Mouse (Mus musculus) G1E (cell line): ENCODE measurements around the gene Ube3b. TPM values are rescaled to one million over a fixed set of nuclear protein-coding genes. Genes with fewer than 3 reads are reported as not detected.

Experiments used
- ATAC-seq: 2 replicates; pipeline ENCODE4 v1.8.0; 2016; ENCODE audit warnings: mild to moderate bottlenecking; ENCODE audit not compliant: insufficient number of reproducible peaks, poor library complexity, low FRiP score, severe bottlenecking; ENCODE audit errors: extremely low read depth
- DNase-seq: peaks from one replicate; pipeline ENCODE4 v3.0.0; 2012; ENCODE audit warnings: low spot score
- H3K27me3 ChIP-seq: 2 replicates; pipeline ENCODE4 v1.6.1; 2012; ENCODE audit warnings: mild to moderate bottlenecking, low read length, inconsistent platforms; ENCODE audit not compliant: insufficient read depth
- H3K36me3 ChIP-seq: replicated peaks from 2 replicates; pipeline ENCODE3; 2012; ENCODE audit warnings: mild to moderate bottlenecking, inconsistent platforms
- H3K4me1 ChIP-seq: 2 replicates; pipeline ENCODE4 v1.6.1; 2012; ENCODE audit warnings: low read depth, low read length, inconsistent platforms, mixed read lengths; ENCODE audit not compliant: insufficient read depth
- H3K4me3 ChIP-seq: 2 replicates; pipeline ENCODE4 v1.5.1; 2012; ENCODE audit warnings: low read depth, mild to moderate bottlenecking, inconsistent platforms, low read length, moderate library complexity, mixed read lengths
- H3K9me3 ChIP-seq: replicated peaks from 2 replicates; pipeline ENCODE4 v1.6.1; 2012; ENCODE audit warnings: inconsistent platforms
- CTCF ChIP-seq: IDR thresholded peaks from 2 replicates; pipeline ENCODE4 v1.5.1; 2012; ENCODE audit warnings: low read depth, low read length, inconsistent platforms, mixed read lengths
- GATA1 ChIP-seq: IDR thresholded peaks from 2 replicates; pipeline ENCODE4 v1.6.1; 2012; ENCODE audit warnings: borderline replicate concordance, low read length, inconsistent platforms, mixed read lengths
- GATA2 ChIP-seq: IDR thresholded peaks from 2 replicates; pipeline ENCODE4 v1.6.1; 2012; ENCODE audit warnings: low read depth, low read length, inconsistent platforms, borderline replicate concordance
- POLR2AphosphoS5 ChIP-seq: IDR thresholded peaks from 2 replicates; pipeline ENCODE4 v1.6.1; 2012; ENCODE audit warnings: low read depth, low read length, inconsistent platforms; ENCODE audit not compliant: insufficient replicate concordance
- TAL1 ChIP-seq: conservative IDR thresholded peaks from 2 replicates; pipeline ENCODE4 v1.6.1; 2012; ENCODE audit warnings: low read depth, low read length, inconsistent platforms, mixed read lengths
- polyA plus RNA-seq: library from polyadenylated mRNA; stranded (reverse); fragments of >175 nt; gene quantifications from 2 replicates; pipeline ENCODE4 v1.2.3, GENCODE M21; 2012
- total RNA-seq, 2 experiments: library from RNA; stranded (forward) in 1 of 2; stranded (reverse) in 1 of 2; fragments of 200-1000 nt in 1 of 2; fragments of >200 nt in 1 of 2; fragmentation: Nextera tagmentation in 1 of 2; gene quantifications; 2 replicates each; pipeline ENCODE4 v1.2.3; 2014 to 2017

The Ube3b gene
- total and polyA plus RNA-seq, 3 experiments: 20.9 to 65.0 (median 51.3) TPM

DNA sequence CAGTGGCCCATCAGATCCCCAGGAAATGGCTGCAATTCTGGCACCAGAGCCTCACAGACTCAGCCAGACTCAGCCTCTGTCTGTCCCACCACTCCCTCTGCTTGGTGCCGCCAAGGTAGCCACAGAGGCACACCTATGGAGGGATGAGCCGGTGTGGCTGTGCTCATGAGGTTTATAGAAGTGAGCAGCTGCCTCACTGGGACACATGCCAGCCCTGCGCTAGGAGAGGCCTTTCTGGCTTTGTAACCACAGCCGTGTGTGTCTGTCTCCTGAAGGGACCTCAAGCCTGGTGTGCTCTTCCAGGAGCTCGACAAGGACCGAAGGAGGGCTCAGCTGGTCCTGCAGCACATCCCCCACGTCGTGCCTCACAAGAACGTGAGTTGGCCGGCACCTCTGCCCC, 26.9 kb downstream of the Ube3b start:
- ATAC-seq: no peak
- DNase-seq: no peak
- TF ChIP-seq POLR2AphosphoS5 (no peak), GATA1 (no peak), TAL1 (no peak), CTCF (no peak), GATA2 (no peak)
- Histone ChIP-seq H3K36me3 (peaks cover 100% of the 10 kb centered on the region), H3K27me3 (no peaks in the 10 kb centered on the region), H3K9me3 (no peaks in the 10 kb centered on the region), H3K4me3 (no peak overlapping the region), H3K4me1 (no peaks in the 10 kb centered on the region)

- H3K36me3 ChIP-seq: peaks cover 100% of the 10 kb centered on the region
- no peaks in the 10 kb centered on the region for H3K27me3 ChIP-seq
- TF ChIP-seq POLR2AphosphoS5: no peak
- no peak for TF ChIP-seq GATA1
- no peak for TF ChIP-seq GATA2
- TF ChIP-seq TAL1: no peak
- TF ChIP-seq CTCF: no peak
- H3K9me3 ChIP-seq: no peaks in the 10 kb centered on the region
- no peak overlapping the region for H3K4me3 ChIP-seq
- ATAC-seq (no peak), DNase-seq (no peak)
- H3K4me1 ChIP-seq: no peaks in the 10 kb centered on the region
Measured at GRCm38 (mm10) chr5:114407810-114408209, 27.4 kb downstream of the Ube3b start.

DNA sequence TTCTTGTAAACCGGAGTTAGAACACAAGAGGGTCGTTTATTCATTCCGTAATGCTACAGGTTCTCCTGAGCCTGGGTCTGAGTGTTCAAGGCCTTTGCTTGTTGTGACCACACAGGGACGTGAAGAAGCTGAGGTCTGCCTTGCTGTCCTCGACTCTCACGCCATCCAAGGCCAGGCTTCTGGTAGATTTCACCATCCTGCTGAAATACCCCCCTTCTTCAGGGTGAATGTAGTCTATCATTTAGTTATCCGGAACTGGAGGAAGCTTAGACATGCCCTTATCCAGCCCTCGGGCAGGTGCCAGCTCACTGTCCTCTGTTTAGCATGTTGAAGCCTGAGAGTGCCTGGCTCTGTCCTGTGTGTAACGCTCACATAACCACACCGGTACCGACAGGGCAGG, 28.4 kb downstream of the Ube3b start:
- H3K36me3 ChIP-seq: peaks cover 100% of the 10 kb centered on the region

GRCm38 (mm10) chr5:114410429-114410828, 30.0 kb downstream of the Ube3b start:
- no peaks in the 10 kb centered on the region for H3K9me3 ChIP-seq
- H3K36me3 ChIP-seq: peaks cover 99% of the 10 kb centered on the region

More for the DNA sequence above, 28.4 kb downstream of the Ube3b start:
- DNase-seq (no peak), ATAC-seq (no peak)
- no peak overlapping the region for H3K4me3 ChIP-seq
- H3K27me3 ChIP-seq: no peaks in the 10 kb centered on the region
- H3K4me1 ChIP-seq: no peaks in the 10 kb centered on the region
- no peaks in the 10 kb centered on the region for H3K9me3 ChIP-seq
- TF ChIP-seq TAL1 (no peak), GATA2 (no peak), POLR2AphosphoS5 (no peak), CTCF (no peak), GATA1 (no peak)

GRCm38 (mm10) chr5:114412361-114412998, 32.1 kb downstream of the Ube3b start:
- H3K4me1 ChIP-seq: no peaks in the 10 kb centered on the region
- no peaks in the 10 kb centered on the region; the same call in 1 of the 2 replicates for H3K27me3 ChIP-seq
- no peak overlapping the region for H3K4me3 ChIP-seq
- DNase-seq (no peak), ATAC-seq (no peak)
- peaks cover 99% of the 10 kb centered on the region for H3K36me3 ChIP-seq
- H3K9me3 ChIP-seq: no peaks in the 10 kb centered on the region
- TF ChIP-seq GATA1 (no peak), TAL1 (no peak), POLR2AphosphoS5 (no peak), CTCF (no peak), GATA2 (no peak)

More at GRCm38 (mm10) chr5:114410429-114410828, 30.0 kb downstream of the Ube3b start:
- H3K4me3 ChIP-seq: no peak overlapping the region
- H3K4me1 ChIP-seq: no peaks in the 10 kb centered on the region
- ATAC-seq: no peak
- DNase-seq: no peak
- H3K27me3 ChIP-seq: no peaks in the 10 kb centered on the region
- TF ChIP-seq CTCF (no peak), GATA1 (no peak), POLR2AphosphoS5 (no peak), TAL1 (no peak), GATA2 (no peak)

- Histone ChIP-seq H3K27me3 (no peaks in the 10 kb centered on the region; the same call in 1 of the 2 replicates), H3K36me3 (peaks cover 99% of the 10 kb centered on the region), H3K9me3 (no peaks in the 10 kb centered on the region), H3K4me3 (no peak overlapping the region), H3K4me1 (no peaks in the 10 kb centered on the region)
- DNase-seq (no peak), ATAC-seq (no peak)
- TF ChIP-seq GATA2 (no peak), GATA1 (no peak)
Measured at GRCm38 (mm10) chr5:114413067-114413735, 32.8 kb downstream of the Ube3b start.

DNA sequence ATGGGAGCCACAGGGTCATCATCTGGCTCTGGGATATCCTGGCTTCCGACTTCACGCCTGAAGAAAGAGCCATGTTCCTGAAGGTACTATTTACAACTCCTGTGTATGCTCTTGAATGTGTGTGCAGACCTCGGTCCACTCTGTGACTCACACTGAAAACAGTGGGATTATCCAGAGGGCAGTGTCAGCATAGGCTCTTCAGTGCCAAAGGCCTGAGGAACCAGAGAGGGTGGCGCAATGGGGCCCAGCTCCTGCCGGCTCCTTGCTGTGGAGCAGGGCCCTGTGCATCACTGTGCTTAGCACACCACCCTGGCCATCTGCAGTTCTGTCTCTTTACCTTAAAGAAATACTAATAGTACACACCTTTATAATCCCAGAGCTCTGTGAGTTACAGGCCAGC, 35.2 kb downstream of the Ube3b start:
- Histone ChIP-seq H3K4me3 (no peak overlapping the region), H3K4me1 (no peaks in the 10 kb centered on the region), H3K27me3 (no peaks in the 10 kb centered on the region; the same call in 1 of the 2 replicates), H3K9me3 (no peaks in the 10 kb centered on the region), H3K36me3 (peaks cover 99% of the 10 kb centered on the region)
- ATAC-seq: no peak
- TF ChIP-seq GATA2 (no peak), TAL1 (no peak), CTCF (no peak), POLR2AphosphoS5 (no peak), GATA1 (no peak)
- DNase-seq: no peak
